In genomic region chr1:43462666-43463065, GRCm38 (mm10) we compare ENCODE assay signal across 14 mouse cellular contexts. TPM values are rescaled to one million over a fixed set of nuclear protein-coding genes. Genes with fewer than 3 reads are reported as not detected.
DNase-seq lines count a peak whose midpoint lies in the region; ATAC-seq and TF ChIP-seq lines count a peak whose summit lies in the region.
"Had no signal": no experiment of that assay in that cellular context is flagged by ENCODE, and none has a peak within 500 bp of the region (broad histone marks: within the 10 kb centered on the region; RNA-seq: fewer than 3 reads in every experiment).

No protein-coding gene starts in this region.

- H3K27ac ChIP-seq in lung, postnatal 0 days (ENCODE audit: low read length): no peak overlapping the region
- H3K27ac ChIP-seq in stomach, postnatal 0 days (replicated peaks): peak overlapping the region; percentile 59; the same call in 1 of the 2 replicates
- H3K27ac ChIP-seq in limb, embryonic 10.5 days: no peak overlapping the region
- H3K27ac ChIP-seq: limb, embryonic 13.5 days had no signal

- no peak for TF ChIP-seq CTCF in lung, postnatal 0 days (IDR thresholded peaks at IDR 0.05)
- TF ChIP-seq CTCF in stomach, postnatal 0 days (IDR thresholded peaks at IDR 0.05; ENCODE audit: low read depth): no peak

- peak; percentile 36; the same call in 1 of the 2 replicates for ATAC-seq in lung, postnatal 0 days
- no peak for ATAC-seq in stomach, postnatal 0 days (ENCODE audit: low FRiP score, low TSS enrichment)
- ATAC-seq: hindbrain, embryonic 16.5 days had no signal

- no peaks in the 10 kb centered on the region for H3K9me3 ChIP-seq in lung, postnatal 0 days (ENCODE audit: low read length)
- H3K9me3 ChIP-seq in stomach, postnatal 0 days (ENCODE audit: control insufficient read depth, low read length): no peaks in the 10 kb centered on the region
- no peaks in the 10 kb centered on the region for H3K9me3 ChIP-seq in limb, embryonic 10.5 days (replicated peaks)
- H3K9me3 ChIP-seq: G1E; limb, embryonic 13.5 days; megakaryocyte, embryonic 14.5 days had no signal

- no peak overlapping the region for H3K4me3 ChIP-seq in lung, postnatal 0 days (ENCODE audit: low read depth, low read length)
- no peak overlapping the region for H3K4me3 ChIP-seq in stomach, postnatal 0 days (ENCODE audit: low read depth, low read length)
- no peak overlapping the region for H3K4me3 ChIP-seq in limb, embryonic 10.5 days
- H3K4me3 ChIP-seq: limb, embryonic 13.5 days had no signal

- peaks cover 12% of the 10 kb centered on the region; the same call in 1 of the 2 replicates for H3K4me1 ChIP-seq in lung, postnatal 0 days (ENCODE audit: insufficient read depth, low read depth, low read length)
- H3K4me1 ChIP-seq in stomach, postnatal 0 days (replicated peaks; ENCODE audit: control insufficient read depth, insufficient read depth): peaks cover 16% of the 10 kb centered on the region
- peaks cover 19% of the 10 kb centered on the region for H3K4me1 ChIP-seq in limb, embryonic 10.5 days

- peak; percentile 34 for DNase-seq in adrenal gland, postnatal 14 days
- no peak for DNase-seq in adrenal gland, postnatal 25 days
- peak; percentile 59 for DNase-seq in lung, postnatal 0 days (ENCODE audit: low spot score)
- DNase-seq in lung, postnatal 4 days: no peak
- peak; percentile 81 for DNase-seq in gastrocnemius, postnatal 25 days
- DNase-seq in stomach, postnatal 0 days (ENCODE audit: low spot score): no peak
- DNase-seq in limb, embryonic 10.5 days (ENCODE audit: low spot score): no peak
- DNase-seq in frontal cortex, postnatal 36 days (ENCODE audit: low spot score in 2 of 2): no peak
- DNase-seq: B cell, adult 2 months; right cerebral cortex, postnatal 4 days had no signal

- H3K4me2 ChIP-seq in lung, postnatal 0 days (replicated peaks; ENCODE audit: low read depth, low read length): no peak overlapping the region
- no peak overlapping the region for H3K4me2 ChIP-seq in stomach, postnatal 0 days (replicated peaks; ENCODE audit: low read depth)
- H3K4me2 ChIP-seq: limb, embryonic 13.5 days had no signal

- no peaks in the 10 kb centered on the region for H3K27me3 ChIP-seq in lung, postnatal 0 days (replicated peaks; ENCODE audit: insufficient read depth, low read length)
- no peaks in the 10 kb centered on the region for H3K27me3 ChIP-seq in stomach, postnatal 0 days (ENCODE audit: control insufficient read depth, insufficient read depth, low read length)
- H3K27me3 ChIP-seq in limb, embryonic 10.5 days (ENCODE audit: low read depth, poor library complexity, severe bottlenecking): no peaks in the 10 kb centered on the region
- H3K27me3 ChIP-seq: limb, embryonic 13.5 days; megakaryocyte, embryonic 14.5 days had no signal

- WGBS in lung, postnatal 0 days: 37% methylated on average over 4 of the region's 4 CpGs
- WGBS in stomach, postnatal 0 days: 21% methylated on average over 4 of the region's 4 CpGs
- 78% methylated on average over 4 of the region's 4 CpGs for WGBS in limb, embryonic 10.5 days

- no peaks in the 10 kb centered on the region for H3K36me3 ChIP-seq in lung, postnatal 0 days (ENCODE audit: insufficient read depth, low read length)
- no peaks in the 10 kb centered on the region for H3K36me3 ChIP-seq in stomach, postnatal 0 days (ENCODE audit: control insufficient read depth, insufficient read depth, low read length)
- peaks cover 12% of the 10 kb centered on the region for H3K36me3 ChIP-seq in limb, embryonic 10.5 days

- no peak for TF ChIP-seq EP300 in lung, postnatal 0 days (IDR thresholded peaks at IDR 0.05)
- TF ChIP-seq EP300 in stomach, postnatal 0 days (optimal IDR thresholded peaks at IDR 0.05): no peak

- H3K9ac ChIP-seq in lung, postnatal 0 days (replicated peaks; ENCODE audit: low read depth): no peak overlapping the region
- H3K9ac ChIP-seq in stomach, postnatal 0 days (ENCODE audit: low read length): no peak overlapping the region
- H3K9ac ChIP-seq: limb, embryonic 13.5 days had no signal

RNA-seq across cellular contexts. Expression of gene Nck2, which starts 18.3 kb away (rescaled TPM):
- 28.1 and 29.2 TPM in 2 replicates for total RNA-seq in adrenal gland, postnatal 14 days (2021)
- total RNA-seq in adrenal gland, postnatal 25 days (2021): 33.1 and 34.5 TPM in 2 replicates
- 34.0 and 37.9 TPM in 2 replicates for polyA plus RNA-seq in lung, postnatal 0 days (2015; fragmentation: Nextera tagmentation; extraction: Ambion mirVana)
- 10 to 100 TPM; 17.3 to 17.9 TPM for total RNA-seq in gastrocnemius, postnatal 25 days (2021)
- 41.4 and 41.7 TPM in 2 replicates for polyA plus RNA-seq in stomach, postnatal 0 days (2015; fragmentation: Nextera tagmentation; extraction: Ambion mirVana)
- 46.5 and 51.5 TPM in 2 replicates for polyA plus RNA-seq in limb, embryonic 10.5 days (2016; fragmentation: Nextera tagmentation; extraction: Ambion mirVana)

Comparison
In these comparisons a context has a peak if more than half of its experiments do, and no peak if none do; other contexts are left out.
1. DNase-seq: peak in adrenal gland, postnatal 14 days (single experiment), lung, postnatal 0 days (single experiment) and gastrocnemius, postnatal 25 days (single experiment); none in adrenal gland, postnatal 25 days (single experiment), lung, postnatal 4 days (0 of 2), stomach, postnatal 0 days (single experiment), limb, embryonic 10.5 days (single experiment) and frontal cortex, postnatal 36 days (0 of 2).